ENCODE assay signal across 8 mouse cellular contexts in the genomic region with DNA sequence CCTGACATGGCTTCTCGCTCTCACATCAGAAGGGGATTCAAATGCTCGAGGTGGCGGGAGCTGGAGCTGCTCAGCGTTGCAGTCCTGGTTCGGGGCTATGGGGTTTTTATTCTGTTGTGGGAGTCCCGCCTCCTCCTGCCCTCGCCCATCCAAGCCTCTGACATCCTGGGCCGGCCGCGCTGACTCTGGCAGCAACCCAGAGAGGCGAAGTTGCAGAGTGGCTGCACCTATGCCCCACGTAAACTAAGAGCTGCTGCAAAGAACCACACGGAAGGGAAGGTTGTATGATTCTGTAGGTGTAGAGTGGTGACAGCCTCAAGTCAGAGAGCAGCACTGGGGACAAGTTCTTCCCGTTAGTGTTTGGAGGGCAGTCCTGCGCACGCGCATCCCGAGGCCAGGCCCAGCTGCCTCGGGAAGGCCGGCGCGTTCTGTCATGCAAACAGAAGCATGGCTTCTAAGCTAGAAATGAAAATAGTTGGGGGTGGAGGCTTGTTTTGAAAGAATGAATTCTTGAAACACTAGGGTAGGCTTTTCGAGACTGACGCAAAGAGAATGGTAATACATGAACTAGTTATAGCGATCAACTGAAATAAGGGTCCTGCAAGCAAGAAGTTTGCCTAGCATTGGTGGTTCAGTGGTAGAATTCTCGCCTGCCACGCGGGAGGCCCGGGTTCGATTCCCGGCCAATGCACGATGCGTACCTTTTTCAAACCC. TPM values are rescaled to one million over a fixed set of nuclear protein-coding genes. Genes with fewer than 3 reads are reported as not detected.
DNase-seq lines count a peak whose midpoint lies in the region; ATAC-seq lines count a peak whose summit lies in the region.

No protein-coding gene starts in this region.

- peak overlapping the region; percentile 54 for H3K4me2 ChIP-seq in hindbrain, embryonic 13.5 days

- no peaks in the 10 kb centered on the region for H3K9me3 ChIP-seq in hindbrain, embryonic 13.5 days

- WGBS in hindbrain, embryonic 13.5 days = under 1% methylated on average over 33 of the region's 33 CpGs

- H3K9ac ChIP-seq in hindbrain, embryonic 13.5 days = peak overlapping the region; percentile 72

- H3K27ac ChIP-seq in hindbrain, embryonic 13.5 days = peak overlapping the region; percentile 90

- H3K4me3 ChIP-seq in hindbrain, embryonic 13.5 days = peak overlapping the region; percentile 62

- ATAC-seq in hindbrain, embryonic 13.5 days (ENCODE audit: low FRiP score) = peak; percentile 96

- no peaks in the 10 kb centered on the region for H3K36me3 ChIP-seq in hindbrain, embryonic 13.5 days

- peaks cover 3% of the 10 kb centered on the region; the same call in 1 of the 2 replicates for H3K27me3 ChIP-seq in hindbrain, embryonic 13.5 days

- DNase-seq in NIH3T3 (ENCODE audit: low read depth) = peak; percentile 95
- DNase-seq in cerebellum, postnatal 14 days = peak; percentile 91
- DNase-seq in frontal cortex, postnatal 14 days (ENCODE audit: low spot score in 2 of 2) = peak; percentile 67 to 77
- peak; percentile 86 to 90 for DNase-seq in layer of hippocampus, postnatal 14 days (ENCODE audit: low spot score in 2 of 2)
- peak; percentile 90 for DNase-seq in lung, postnatal 10 days
- peak; percentile 85 for DNase-seq in ovary, postnatal 36 days (ENCODE audit: low spot score)
- peak; percentile 86 for DNase-seq in thymus, postnatal 14 days

- peaks cover 5% of the 10 kb centered on the region; the same call in 1 of the 2 replicates for H3K4me1 ChIP-seq in hindbrain, embryonic 13.5 days (replicated peaks)

RNA-seq across cellular contexts. Expression of a gene that starts 20.2 kb away (rescaled TPM):
- 8.1 and 10.0 TPM in 2 replicates for polyA plus RNA-seq in hindbrain, embryonic 13.5 days (2015; fragmentation: Nextera tagmentation; extraction: Ambion mirVana)
- total RNA-seq in layer of hippocampus, postnatal 14 days (2021) = 10 to 100 TPM; 10.2 to 11.6 TPM

RNA-seq across cellular contexts. Expression of a gene that starts 25.8 kb away (rescaled TPM):
- 0.31 TPM in 2 replicates for polyA plus RNA-seq in hindbrain, embryonic 13.5 days (2015; fragmentation: Nextera tagmentation; extraction: Ambion mirVana)
- not detected for total RNA-seq in layer of hippocampus, postnatal 14 days (2021)

Comparison
In these comparisons a context has a peak if more than half of its experiments do, and no peak if none do; other contexts are left out.
1. Peak in every context shown above with its lines: DNase-seq, ATAC-seq, H3K4me3 ChIP-seq and H3K27ac ChIP-seq.